ENCODE assay signal across 7 mouse cellular contexts in the genomic region with DNA sequence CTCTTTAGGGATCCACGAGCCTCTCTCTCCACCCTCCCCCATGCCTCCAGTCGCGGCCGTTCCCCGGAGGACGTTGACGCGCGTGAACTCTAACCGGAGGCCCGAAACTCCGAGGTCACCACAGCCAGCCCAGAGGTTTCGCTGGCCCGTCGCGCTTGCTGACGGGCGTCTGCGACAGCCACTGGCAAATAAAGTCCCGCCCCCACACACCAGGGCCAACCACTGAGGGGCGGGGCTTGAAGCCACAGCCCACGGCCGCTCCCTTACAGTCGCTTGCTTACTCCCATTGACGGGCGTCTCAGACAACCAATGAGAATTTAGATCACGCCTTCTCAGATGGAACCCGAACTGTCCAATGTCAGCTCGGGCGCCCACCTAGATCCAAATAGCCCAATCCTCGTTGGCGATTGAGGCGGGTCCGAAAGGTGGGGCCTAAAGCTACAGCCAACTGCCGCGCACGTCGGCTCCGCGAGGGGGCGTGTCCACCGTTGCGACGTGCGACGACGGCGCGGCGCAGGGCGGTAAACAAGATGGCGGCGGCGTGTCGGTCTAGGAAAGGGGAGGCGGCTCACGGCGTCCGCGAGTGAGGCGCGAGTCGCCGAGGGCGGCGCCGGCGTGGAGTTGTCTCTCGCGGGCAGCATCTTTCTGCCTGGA. TPM values are rescaled to one million over a fixed set of nuclear protein-coding genes. Genes with fewer than 3 reads are reported as not detected.
DNase-seq lines count a peak whose midpoint lies in the region; ATAC-seq lines count a peak whose summit lies in the region.

Stk11 (plus strand) TSS at position 514 of the 654 bp plus-strand sequence.

- DNase-seq in adrenal gland, postnatal 14 days: peak; percentile 99
- peak; percentile 100 for DNase-seq in embryonic facial prominence, embryonic 11.5 days (ENCODE audit: low spot score)
- peak; percentile 100 for DNase-seq in kidney, adult 11 months
- peak; percentile 91 for DNase-seq in limb, embryonic 10.5 days (ENCODE audit: low spot score)
- peak; percentile 95 for DNase-seq in spleen, adult 12 weeks (ENCODE audit: low spot score)

- WGBS in embryonic facial prominence, embryonic 11.5 days: under 1% methylated on average over 70 of the region's 70 CpGs
- WGBS in limb, embryonic 10.5 days: under 1% methylated on average over 70 of the region's 70 CpGs
- under 1% methylated on average over 70 of the region's 70 CpGs for WGBS in midbrain, embryonic 13.5 days

- peak; percentile 98 for ATAC-seq in embryonic facial prominence, embryonic 11.5 days (replicated peaks; ENCODE audit: insufficient number of reproducible peaks, low FRiP score, low TSS enrichment, low read depth)
- peak; percentile 83 for ATAC-seq in granulocyte monocyte progenitor cell, adult 5-6 weeks (replicated peaks; ENCODE audit: poor library complexity, severe bottlenecking)
- ATAC-seq in midbrain, embryonic 13.5 days: peak; percentile 98

- no peaks in the 10 kb centered on the region for H3K9me3 ChIP-seq in embryonic facial prominence, embryonic 11.5 days (replicated peaks; ENCODE audit: control insufficient read depth, low read length)
- no peaks in the 10 kb centered on the region for H3K9me3 ChIP-seq in limb, embryonic 10.5 days (replicated peaks)
- H3K9me3 ChIP-seq in midbrain, embryonic 13.5 days: no peaks in the 10 kb centered on the region

- H3K27ac ChIP-seq in embryonic facial prominence, embryonic 11.5 days (replicated peaks; ENCODE audit: low read depth, low read length): peak within 1 kb of the TSS; percentile 59; the same call in 1 of the 2 replicates
- H3K27ac ChIP-seq in limb, embryonic 10.5 days: peak within 1 kb of the TSS; percentile 93
- peak within 1 kb of the TSS; percentile 79 for H3K27ac ChIP-seq in midbrain, embryonic 13.5 days

- peak within 1 kb of the TSS; percentile 86 for H3K4me2 ChIP-seq in embryonic facial prominence, embryonic 11.5 days (ENCODE audit: low read depth, low read length)
- peak within 1 kb of the TSS; percentile 73 for H3K4me2 ChIP-seq in midbrain, embryonic 13.5 days (replicated peaks)

- H3K4me3 ChIP-seq in embryonic facial prominence, embryonic 11.5 days (ENCODE audit: low read depth, low read length): peak within 1 kb of the TSS; percentile 95
- peak within 1 kb of the TSS; percentile 94 for H3K4me3 ChIP-seq in limb, embryonic 10.5 days
- peak within 1 kb of the TSS; percentile 91 for H3K4me3 ChIP-seq in midbrain, embryonic 13.5 days (replicated peaks)

- H3K4me1 ChIP-seq in embryonic facial prominence, embryonic 11.5 days (ENCODE audit: control insufficient read depth, insufficient read depth, low read length): peaks cover 13% of the 10 kb centered on the region
- peaks cover 44% of the 10 kb centered on the region for H3K4me1 ChIP-seq in limb, embryonic 10.5 days
- peaks cover 43% of the 10 kb centered on the region for H3K4me1 ChIP-seq in midbrain, embryonic 13.5 days (replicated peaks)

- H3K27me3 ChIP-seq in embryonic facial prominence, embryonic 11.5 days (ENCODE audit: control insufficient read depth, insufficient read depth, low read length): no peaks in the 10 kb centered on the region
- H3K27me3 ChIP-seq in limb, embryonic 10.5 days (ENCODE audit: low read depth, poor library complexity, severe bottlenecking): no peaks in the 10 kb centered on the region
- no peaks in the 10 kb centered on the region; the same call in 1 of the 2 replicates for H3K27me3 ChIP-seq in midbrain, embryonic 13.5 days

- H3K9ac ChIP-seq in embryonic facial prominence, embryonic 11.5 days (replicated peaks; ENCODE audit: low read length): peak within 1 kb of the TSS; percentile 87
- peak within 1 kb of the TSS; percentile 89 for H3K9ac ChIP-seq in midbrain, embryonic 13.5 days (replicated peaks)

- peaks cover 2% of the 10 kb centered on the region for H3K36me3 ChIP-seq in embryonic facial prominence, embryonic 11.5 days (replicated peaks; ENCODE audit: control insufficient read depth, insufficient read depth, low read depth, low read length)
- peaks cover 35% of the 10 kb centered on the region for H3K36me3 ChIP-seq in limb, embryonic 10.5 days
- H3K36me3 ChIP-seq in midbrain, embryonic 13.5 days: peaks cover 19% of the 10 kb centered on the region

RNA-seq across cellular contexts. Expression of gene Stk11, which starts in this region (rescaled TPM):
- 138 and 147 TPM in 2 replicates for total RNA-seq in adrenal gland, postnatal 14 days (2021)
- 16.6 and 18.5 TPM in 2 replicates for polyA plus RNA-seq in embryonic facial prominence, embryonic 11.5 days (2014; fragmentation: Nextera tagmentation; extraction: Ambion mirVana)
- total RNA-seq in granulocyte monocyte progenitor cell, adult 5-6 weeks (2014; fragmentation: Nextera tagmentation): 94.5 and 150 TPM in 2 replicates
- 121 and 132 TPM in 2 replicates for total RNA-seq in granulocyte monocyte progenitor cell, adult 5-6 weeks (2017)
- polyA plus RNA-seq in limb, embryonic 10.5 days (2016; fragmentation: Nextera tagmentation; extraction: Ambion mirVana): 16.1 and 17.0 TPM in 2 replicates
- polyA plus RNA-seq in midbrain, embryonic 13.5 days (2015; fragmentation: Nextera tagmentation; extraction: Ambion mirVana): 17.7 and 20.7 TPM in 2 replicates

Comparison
In these comparisons a context has a peak if more than half of its experiments do, and no peak if none do; other contexts are left out.
1. Peak in every context shown above with its lines: DNase-seq, ATAC-seq, H3K4me3 ChIP-seq and H3K27ac ChIP-seq.